Comparison of ENCODE assay signal across 22 mouse cellular contexts in genomic region chr1:96569281-96569680, GRCm38 (mm10).
DNase-seq lines count a peak whose midpoint lies in the region; ATAC-seq and TF ChIP-seq lines count a peak whose summit lies in the region.
"Had no signal": no experiment of that assay in that cellular context is flagged by ENCODE, and none has a peak within 500 bp of the region (broad histone marks: within the 10 kb centered on the region; RNA-seq: fewer than 3 reads in every experiment).

No protein-coding gene starts in this region.

- H3K36me3 ChIP-seq in kidney, postnatal 0 days (ENCODE audit: insufficient read depth, low read length) = no peaks in the 10 kb centered on the region
- no peaks in the 10 kb centered on the region for H3K36me3 ChIP-seq in kidney, embryonic 15.5 days
- H3K36me3 ChIP-seq in lung, postnatal 0 days (ENCODE audit: insufficient read depth, low read length) = no peaks in the 10 kb centered on the region
- H3K36me3 ChIP-seq in MEL (ENCODE audit: control insufficient read depth in 1 of 2, insufficient read depth in 2 of 2, low read length in 2 of 2) = peaks cover 0 to 2% of the 10 kb centered on the region in 2 experiments; a peak in 1 of 4 replicates
- H3K36me3 ChIP-seq: embryonic facial prominence, embryonic 10.5 days; forebrain, embryonic 10.5 days; G1E; heart, embryonic 15.5 days had no signal

- DNase-seq in kidney, postnatal 0 days (ENCODE audit: low spot score) = peak; percentile 5
- peak; percentile 13 for DNase-seq in lung, postnatal 0 days (ENCODE audit: low spot score)
- no peak for DNase-seq in lung, postnatal 14 days
- peak; percentile 28 for DNase-seq in MEL (ENCODE audit: low read depth, low spot score)
- peak; percentile 30 for DNase-seq in brain, embryonic 14.5 days (ENCODE audit: low read depth)
- DNase-seq in right cerebral cortex, postnatal 10 days (ENCODE audit: low spot score in 2 of 2) = no peak
- DNase-seq: adrenal gland, postnatal 25 days; cerebellum, adult 2 months; cerebellum, postnatal 10 days; gastrocnemius, postnatal 10 days; heart, adult 2 months; heart, postnatal 14 days had no signal

- H3K79me2 ChIP-seq in MEL (ENCODE audit: control insufficient read depth, insufficient read depth, low read length, poor library complexity) = no peaks in the 10 kb centered on the region

- no peak for ATAC-seq in kidney, postnatal 0 days (replicated peaks; ENCODE audit: low FRiP score, low read depth)
- no peak for ATAC-seq in kidney, embryonic 15.5 days (replicated peaks; ENCODE audit: low FRiP score)
- no peak for ATAC-seq in lung, postnatal 0 days
- ATAC-seq: activated CD4-positive, CD25-positive, alpha-beta regulatory T cell, adult 4 months; forebrain, embryonic 16.5 days; hindbrain, embryonic 16.5 days; Patski had no signal

- H3K27ac ChIP-seq in kidney, postnatal 0 days = no peak overlapping the region
- no peak overlapping the region for H3K27ac ChIP-seq in kidney, embryonic 15.5 days
- H3K27ac ChIP-seq in lung, postnatal 0 days (ENCODE audit: low read length) = no peak overlapping the region
- H3K27ac ChIP-seq in MEL (ENCODE audit: control insufficient read depth, low read depth, low read length) = no peak overlapping the region
- H3K27ac ChIP-seq: embryonic facial prominence, embryonic 10.5 days; forebrain, embryonic 10.5 days; heart, adult 2 months; heart, embryonic 15.5 days had no signal

- H3K4me1 ChIP-seq in kidney, postnatal 0 days (replicated peaks; ENCODE audit: insufficient read depth, low read length) = no peaks in the 10 kb centered on the region
- H3K4me1 ChIP-seq in kidney, embryonic 15.5 days = no peaks in the 10 kb centered on the region
- H3K4me1 ChIP-seq in lung, postnatal 0 days (ENCODE audit: insufficient read depth, low read depth, low read length) = no peaks in the 10 kb centered on the region
- peaks cover 0 to 5% of the 10 kb centered on the region in 2 experiments; a peak in 2 of 4 replicates for H3K4me1 ChIP-seq in MEL (ENCODE audit: control insufficient read depth in 1 of 2, insufficient read depth in 2 of 2, low read length in 2 of 2)
- H3K4me1 ChIP-seq: embryonic facial prominence, embryonic 10.5 days; forebrain, embryonic 10.5 days; heart, embryonic 15.5 days had no signal

- H3K4me3 ChIP-seq in kidney, postnatal 0 days (replicated peaks; ENCODE audit: low read depth, low read length) = no peak overlapping the region
- no peak overlapping the region for H3K4me3 ChIP-seq in kidney, embryonic 15.5 days (replicated peaks)
- H3K4me3 ChIP-seq in lung, postnatal 0 days (ENCODE audit: low read depth, low read length) = no peak overlapping the region
- no peak overlapping the region for H3K4me3 ChIP-seq in MEL (ENCODE audit: control insufficient read depth in 1 of 2, insufficient read depth in 1 of 2, low read depth in 2 of 2, low read length in 2 of 2)
- H3K4me3 ChIP-seq: embryonic facial prominence, embryonic 10.5 days; forebrain, embryonic 10.5 days; heart, adult 2 months; heart, embryonic 15.5 days had no signal

- no peak for TF ChIP-seq EP300 in lung, postnatal 0 days (IDR thresholded peaks at IDR 0.05)
- TF ChIP-seq EP300 in MEL (IDR thresholded peaks at IDR 0.05; ENCODE audit: low read depth in 1 of 2, low read length in 2 of 2) = no peak

- TF ChIP-seq POLR2A in MEL (IDR thresholded peaks at IDR 0.05; ENCODE audit: control insufficient read depth in 1 of 2, insufficient read depth in 1 of 2, low read depth in 1 of 2, low read length in 2 of 2, poor library complexity in 1 of 2) = no peak
- no peak for TF ChIP-seq POLR2A in brain, embryonic 14.5 days (IDR thresholded peaks at IDR 0.05; ENCODE audit: borderline replicate concordance, extremely low read depth, insufficient read depth, insufficient read length, poor library complexity, severe bottlenecking)

- no peaks in the 10 kb centered on the region for H3K9me3 ChIP-seq in kidney, postnatal 0 days (replicated peaks; ENCODE audit: low read length)
- no peaks in the 10 kb centered on the region for H3K9me3 ChIP-seq in kidney, embryonic 15.5 days (replicated peaks)
- no peaks in the 10 kb centered on the region for H3K9me3 ChIP-seq in lung, postnatal 0 days (ENCODE audit: low read length)
- H3K9me3 ChIP-seq in MEL (replicated peaks; ENCODE audit: insufficient read depth, low read length) = no peaks in the 10 kb centered on the region
- H3K9me3 ChIP-seq: embryonic facial prominence, embryonic 10.5 days; forebrain, embryonic 10.5 days; heart, embryonic 15.5 days had no signal

- peak; percentile 81 for TF ChIP-seq RAD21 in MEL (IDR thresholded peaks at IDR 0.05; ENCODE audit: low read depth, low read length)

- H3K9ac ChIP-seq in kidney, postnatal 0 days (ENCODE audit: low read depth, low read length) = no peak overlapping the region
- H3K9ac ChIP-seq in kidney, embryonic 15.5 days = no peak overlapping the region
- H3K9ac ChIP-seq in lung, postnatal 0 days (replicated peaks; ENCODE audit: low read depth) = no peak overlapping the region
- H3K9ac ChIP-seq in MEL (ENCODE audit: control insufficient read depth, low read depth, low read length, poor library complexity, severe bottlenecking) = no peak overlapping the region
- H3K9ac ChIP-seq: heart, embryonic 15.5 days had no signal

- no peak for TF ChIP-seq CTCF in kidney, postnatal 0 days (IDR thresholded peaks at IDR 0.05; ENCODE audit: low read depth)
- no peak for TF ChIP-seq CTCF in lung, postnatal 0 days (IDR thresholded peaks at IDR 0.05)
- TF ChIP-seq CTCF in MEL (IDR thresholded peaks at IDR 0.05 in 2 of 3, conservative IDR thresholded peaks at IDR 0.05 in 1 of 3; ENCODE audit: control insufficient read depth in 1 of 3, insufficient read depth in 1 of 3, low read depth in 2 of 3, low read length in 3 of 3, poor library complexity in 1 of 3, severe bottlenecking in 1 of 3) = peak in 1 of 3 experiments; percentile 51; a peak in 2 of 6 replicates
- no peak for TF ChIP-seq CTCF in brain, embryonic 14.5 days (IDR thresholded peaks at IDR 0.05; ENCODE audit: borderline replicate concordance, extremely low read depth, insufficient read depth, insufficient read length)

- no peaks in the 10 kb centered on the region for H3K27me3 ChIP-seq in kidney, postnatal 0 days (ENCODE audit: insufficient read depth, low read length)
- H3K27me3 ChIP-seq in kidney, embryonic 15.5 days = no peaks in the 10 kb centered on the region
- no peaks in the 10 kb centered on the region for H3K27me3 ChIP-seq in lung, postnatal 0 days (replicated peaks; ENCODE audit: insufficient read depth, low read length)
- H3K27me3 ChIP-seq in MEL (ENCODE audit: control insufficient read depth in 1 of 2, insufficient read depth in 2 of 2, low read length in 2 of 2) = no peaks in the 10 kb centered on the region
- H3K27me3 ChIP-seq: heart, embryonic 15.5 days; Patski had no signal

- H3K4me2 ChIP-seq in kidney, postnatal 0 days (ENCODE audit: low read length) = no peak overlapping the region
- no peak overlapping the region for H3K4me2 ChIP-seq in kidney, embryonic 15.5 days
- no peak overlapping the region for H3K4me2 ChIP-seq in lung, postnatal 0 days (replicated peaks; ENCODE audit: low read depth, low read length)
- H3K4me2 ChIP-seq: heart, embryonic 11.5 days; heart, embryonic 15.5 days had no signal

TF ChIP-seq in MEL, 35 proteins besides CTCF, POLR2A, EP300 and RAD21:
- TF ChIP-seq SMC3 (IDR thresholded peaks at IDR 0.05; ENCODE audit: low read depth, low read length) (peak; percentile 64), ZNF384 (IDR thresholded peaks at IDR 0.05; ENCODE audit: low read depth, low read length) (peak; percentile 82), ZC3H11A (IDR thresholded peaks at IDR 0.05; ENCODE audit: low read depth, low read length) (peak; percentile 68), TAL1 (IDR thresholded peaks at IDR 0.05; ENCODE audit: low read length) (no peak)

Comparison
In these comparisons a context has a peak if more than half of its experiments do, and no peak if none do; other contexts are left out.
1. DNase-seq: peak in kidney, postnatal 0 days (single experiment), lung, postnatal 0 days (single experiment), MEL (single experiment) and brain, embryonic 14.5 days (single experiment); none in lung, postnatal 14 days (single experiment) and right cerebral cortex, postnatal 10 days (0 of 2).